Mouse (Mus musculus) gastrocnemius, postnatal 25 days (tissue): ENCODE results near the gene Apom. TPM values are rescaled to one million over a fixed set of nuclear protein-coding genes. Genes with fewer than 3 reads are reported as not detected.

Experiments
- DNase-seq: peaks from one replicate; pipeline ENCODE4 v3.0.0; 2022
- long read RNA-seq, 2 experiments: library from polyadenylated mRNA; stranded (forward); transcript quantifications; one replicate each; pipeline ENCODE4 v2.0.0; 2021
- total RNA-seq, 2 experiments: library from RNA; stranded (reverse); gene quantifications; 1 replicate in 1 of 2; 2 replicates in 1 of 2; pipeline ENCODE4 v1.2.3; 2021

The Apom gene
- not detected for total RNA-seq
- long read RNA-seq, experiment 1, result 0 reads
- long read RNA-seq, experiment 2, result 0 reads

- DNase-seq, result no peak
Observed at GRCm38 (mm10) chr17:35131500-35132173, at the start of gene Apom. Apom (minus strand) TSS chr17:35132050.

- no peak for DNase-seq
Observed at GRCm38 (mm10) chr17:35180093-35180492, 48.2 kb upstream of the Apom start.

GRCm38 (mm10) chr17:35178528-35178927 is 46.7 kb upstream of the Apom start:
- DNase-seq, result peak; percentile 67

- DNase-seq, result no peak
Observed at GRCm38 (mm10) chr17:35175968-35176367, 44.1 kb upstream of the Apom start, which contains the start of gene Aif1. Aif1 (minus strand) TSS chr17:35176068.

- DNase-seq, result no peak
Observed at GRCm38 (mm10) chr17:35175382-35175781, 43.5 kb upstream of the Apom start.

- DNase-seq, result no peak
Observed at GRCm38 (mm10) chr17:35174201-35174977, 42.5 kb upstream of the Apom start.

GRCm38 (mm10) chr17:35173329-35173728 is 41.5 kb upstream of the Apom start:
- DNase-seq, result no peak

GRCm38 (mm10) chr17:35172445-35173234 is 40.8 kb upstream of the Apom start:
- DNase-seq, result no peak

- no peak for DNase-seq
Observed at GRCm38 (mm10) chr17:35168541-35169207, 36.8 kb upstream of the Apom start.

GRCm38 (mm10) chr17:35167794-35168193 is 35.9 kb upstream of the Apom start:
- no peak for DNase-seq

- DNase-seq, result no peak
Observed at GRCm38 (mm10) chr17:35166352-35167035, 34.6 kb upstream of the Apom start.

- no peak for DNase-seq
Observed at GRCm38 (mm10) chr17:35165451-35166155, 33.8 kb upstream of the Apom start.

GRCm38 (mm10) chr17:35164568-35165450 is 33.0 kb upstream of the Apom start, which contains the start of gene Prrc2a:
Prrc2a (minus strand) TSS chr17:35164897.
- DNase-seq, result peak; percentile 98

- no peak for DNase-seq
Observed at GRCm38 (mm10) chr17:35164218-35164567, 32.3 kb upstream of the Apom start.

- DNase-seq, result no peak
Observed at GRCm38 (mm10) chr17:35163326-35164081, 31.7 kb upstream of the Apom start.

- no peak for DNase-seq
Observed at GRCm38 (mm10) chr17:35162730-35163129, 30.9 kb upstream of the Apom start.

- DNase-seq, result no peak
Observed at GRCm38 (mm10) chr17:35162121-35162520, 30.3 kb upstream of the Apom start.

GRCm38 (mm10) chr17:35161421-35161820 is 29.6 kb upstream of the Apom start:
- no peak for DNase-seq

- DNase-seq, result no peak
Observed at GRCm38 (mm10) chr17:35159638-35160037, 27.8 kb upstream of the Apom start.
